Mouse (Mus musculus): Measurements from ENCODE around the gene Map3k13. TPM values are rescaled to one million over a fixed set of nuclear protein-coding genes. Genes with fewer than 3 reads are reported as not detected.

Map3k13 gene
- total RNA-seq, 2 experiments from 2014 or later = 0.53 TPM; not detected in 1

Other genes with a start within 250 kb of the Map3k13 start
- 0.36 and 1.7 TPM in 2 replicates for gene 2510009E07Rik, start 99.7 kb upstream of the Map3k13 start, total RNA-seq (2015; ENCODE audit: low replicate concordance)
- not detected in 2 replicates for gene 2510009E07Rik, start 99.7 kb upstream of the Map3k13 start, total RNA-seq (2017; ENCODE audit: low replicate concordance)
- 0.72 and 2.9 TPM in 2 replicates for gene Ehhadh, start 6.5 kb upstream of the Map3k13 start, total RNA-seq (2015; ENCODE audit: low replicate concordance)
- 0.64 and 0.98 TPM in 2 replicates for gene Ehhadh, start 6.5 kb upstream of the Map3k13 start, total RNA-seq (2017; ENCODE audit: low replicate concordance)
- gene Tmem41a, start 153.2 kb downstream of the Map3k13 start, total RNA-seq (2015; ENCODE audit: low replicate concordance) = 2.1 and 8.6 TPM in 2 replicates
- 3.8 and 4.1 TPM in 2 replicates for gene Tmem41a, start 153.2 kb downstream of the Map3k13 start, total RNA-seq (2017; ENCODE audit: low replicate concordance)
- 0.84 TPM in 1 of 2 replicates, not detected in the other for gene Liph, start 201.3 kb downstream of the Map3k13 start, total RNA-seq (2015; ENCODE audit: low replicate concordance)
- gene Liph, start 201.3 kb downstream of the Map3k13 start, total RNA-seq (2017; ENCODE audit: low replicate concordance) = 2.8 and 4.1 TPM in 2 replicates
- gene Senp2, start 215.1 kb downstream of the Map3k13 start, total RNA-seq (2015; ENCODE audit: low replicate concordance) = 84.3 and 107 TPM in 2 replicates
- gene Senp2, start 215.1 kb downstream of the Map3k13 start, total RNA-seq (2017; ENCODE audit: low replicate concordance) = 114 and 119 TPM in 2 replicates

Data from erythroid progenitor cell, adult 5-6 weeks (primary cell).